Mouse (Mus musculus) liver, postnatal 0 days (tissue): ENCODE measurements at regions not wholly inside any gene's neighbourhood (a gene's known extent, or its start where the extent isn't known, plus 50 kb on each side); places are given as distances from the start of the nearest gene placed in this dataset.

ENCODE experiments used
- CTCF ChIP-seq: sonication (generic); IDR thresholded peaks from 2 replicates; pipeline ENCODE4 v1.5.1; 2016; ENCODE audit warnings: antibody characterized with exemption, low read depth
- EP300 ChIP-seq: IDR thresholded peaks from 2 replicates; pipeline ENCODE4 v1.6.1; 2016; ENCODE audit warnings: antibody characterized with exemption, low read depth, mild to moderate bottlenecking

DNA sequence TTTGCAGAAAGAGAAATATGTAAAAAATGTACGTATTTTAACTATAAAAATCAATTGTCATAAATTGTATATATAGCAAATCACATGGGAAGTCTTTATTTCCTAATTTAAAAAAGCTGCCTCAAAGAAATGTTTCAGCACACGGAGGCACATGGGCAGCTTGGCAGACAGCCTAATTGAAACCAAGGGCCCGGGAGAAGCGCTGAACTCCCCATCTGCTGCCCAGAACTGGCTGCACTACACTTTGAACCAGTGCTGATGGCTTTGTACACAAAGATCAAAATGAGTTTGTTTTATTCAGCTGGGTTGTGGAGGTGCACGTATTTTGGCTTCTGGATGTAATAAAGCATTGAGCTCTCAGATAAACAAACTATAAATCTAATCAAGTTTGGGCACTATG, 100.2 kb upstream of the Rspo3 start:
- TF ChIP-seq CTCF (no peak), EP300 (no peak)
